Mouse (Mus musculus): ENCODE measurements around the gene Glud1.

DNA sequence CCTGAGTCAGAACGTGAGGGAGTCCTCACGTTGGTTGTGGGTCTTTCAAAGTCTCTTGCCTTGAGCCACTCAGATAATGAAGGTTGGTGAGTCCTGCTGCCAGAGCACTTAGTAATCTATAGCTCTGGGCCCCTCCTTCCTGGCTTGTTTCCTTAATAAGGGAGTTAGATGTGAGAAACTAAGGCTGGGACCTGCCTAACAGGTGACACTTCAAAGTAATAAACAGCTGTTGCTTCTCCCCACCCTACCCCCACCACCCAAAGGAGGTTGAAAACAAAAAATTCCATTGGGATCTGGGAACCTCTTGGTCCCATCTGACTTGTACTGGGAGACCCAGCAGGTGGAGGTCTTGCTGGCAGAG is 54.6 kb downstream of the Glud1 start:
- TF ChIP-seq ZNF384 (IDR thresholded peaks at IDR 0.05; ENCODE audit: low read depth, low read length) (no peak), ZC3H11A (IDR thresholded peaks at IDR 0.05; ENCODE audit: borderline replicate concordance, low read depth, low read length) (no peak)
